Mouse (Mus musculus) gastrocnemius, postnatal 10 days (tissue): ENCODE data around the gene Gm20517. TPM values are rescaled to one million over a fixed set of nuclear protein-coding genes. Genes with fewer than 3 reads are reported as not detected.

Source experiments
- DNase-seq: peaks from one replicate; pipeline ENCODE4 v3.0.0; 2021; ENCODE audit warnings: mixed read lengths
- total RNA-seq, 2 experiments: library from RNA; stranded (reverse); gene quantifications; 2 replicates each; pipeline ENCODE4 v1.2.3; 2021

Gm20517 gene
- total RNA-seq, 2 experiments from 2014 or later = 1.8 to 2.1 TPM

- DNase-seq = no peak
Observed at GRCm38 (mm10) chr17:47678702-47679101, 67.3 kb downstream of the Gm20517 start.

GRCm38 (mm10) chr17:47682836-47683235, 71.4 kb downstream of the Gm20517 start:
- DNase-seq = no peak

- DNase-seq = peak; percentile 93
Observed at GRCm38 (mm10) chr17:47687409-47688343, 76.3 kb downstream of the Gm20517 start.

GRCm38 (mm10) chr17:47688344-47688607, 76.9 kb downstream of the Gm20517 start, which contains the start of gene Tomm6:
Gene Tomm6, minus strand, starts transcription at chr17:47688386.
- no peak for DNase-seq

GRCm38 (mm10) chr17:47688608-47689575, 77.5 kb downstream of the Gm20517 start, which contains the start of gene Frs3:
Gene Frs3, plus strand, starts transcription at chr17:47689030.
- DNase-seq = peak; percentile 72

GRCm38 (mm10) chr17:47689894-47690293, 78.5 kb downstream of the Gm20517 start:
- DNase-seq = no peak

GRCm38 (mm10) chr17:47691650-47692049, 80.3 kb downstream of the Gm20517 start:
- DNase-seq = no peak

GRCm38 (mm10) chr17:47693671-47694441, 82.5 kb downstream of the Gm20517 start:
- no peak for DNase-seq

- DNase-seq = no peak
Observed at GRCm38 (mm10) chr17:47694442-47694502, 82.9 kb downstream of the Gm20517 start, which contains the start of gene Gm21981. Gene Gm21981, minus strand, starts transcription at chr17:47694455.

GRCm38 (mm10) chr17:47694503-47695336, 83.3 kb downstream of the Gm20517 start, which contains the start of gene Prickle4:
Gene Prickle4, minus strand, starts transcription at chr17:47694736.
- DNase-seq = peak; percentile 99

GRCm38 (mm10) chr17:47695337-47695710, 83.9 kb downstream of the Gm20517 start:
- DNase-seq = no peak

GRCm38 (mm10) chr17:47698156-47698555, 86.8 kb downstream of the Gm20517 start:
- DNase-seq = no peak

GRCm38 (mm10) chr17:47699055-47699454, 87.7 kb downstream of the Gm20517 start:
- DNase-seq = no peak

- DNase-seq = no peak
Observed at GRCm38 (mm10) chr17:47701793-47702192, 90.4 kb downstream of the Gm20517 start.

GRCm38 (mm10) chr17:47702548-47703345, 91.4 kb downstream of the Gm20517 start:
- DNase-seq = no peak

GRCm38 (mm10) chr17:47703556-47703955, 92.2 kb downstream of the Gm20517 start:
- no peak for DNase-seq

- DNase-seq = no peak
Observed at GRCm38 (mm10) chr17:47704692-47705091, 93.3 kb downstream of the Gm20517 start.

- no peak for DNase-seq
Observed at GRCm38 (mm10) chr17:47706196-47706595, 94.8 kb downstream of the Gm20517 start.

GRCm38 (mm10) chr17:47707961-47708360, 96.6 kb downstream of the Gm20517 start:
- DNase-seq = no peak

- no peak for DNase-seq
Observed at GRCm38 (mm10) chr17:47708972-47709371, 97.6 kb downstream of the Gm20517 start.

GRCm38 (mm10) chr17:47710036-47710435, 98.6 kb downstream of the Gm20517 start:
- DNase-seq = no peak
